8 mouse cellular contexts compared by ENCODE assay signal in genomic region chr3:146499431-146500002, GRCm38 (mm10). TPM values are rescaled to one million over a fixed set of nuclear protein-coding genes. Genes with fewer than 3 reads are reported as not detected.
DNase-seq lines count a peak whose midpoint lies in the region; ATAC-seq lines count a peak whose summit lies in the region.

Spata1 (minus strand) TSS chr3:146499753.
Gng5 (plus strand) TSS chr3:146499807.

- peak within 1 kb of the TSS; percentile 85 for H3K27ac ChIP-seq in hindbrain, embryonic 11.5 days (ENCODE audit: low read depth, low read length)

- peak; percentile 92 for ATAC-seq in hindbrain, embryonic 11.5 days (ENCODE audit: low FRiP score)

- peak within 1 kb of the TSS; percentile 93 for H3K9ac ChIP-seq in hindbrain, embryonic 11.5 days (ENCODE audit: low read depth, low read length)

- peak within 1 kb of the TSS; percentile 85 for H3K4me3 ChIP-seq in hindbrain, embryonic 11.5 days (ENCODE audit: low read depth, low read length)

- no peaks in the 10 kb centered on the region for H3K9me3 ChIP-seq in hindbrain, embryonic 11.5 days (ENCODE audit: control insufficient read depth, low read length)

- H3K4me1 ChIP-seq in hindbrain, embryonic 11.5 days (replicated peaks; ENCODE audit: control insufficient read depth, insufficient read depth, low read length) = no peaks in the 10 kb centered on the region

- H3K4me2 ChIP-seq in hindbrain, embryonic 11.5 days (replicated peaks; ENCODE audit: low read depth, low read length) = peak within 1 kb of the TSS; percentile 46

- 0% methylated on average over 40 of the region's 88 CpGs for WGBS in hindbrain, embryonic 11.5 days

- H3K36me3 ChIP-seq in hindbrain, embryonic 11.5 days (ENCODE audit: control insufficient read depth, insufficient read depth, low read length) = 0 out of 2 replicates have a peak, but pooled peaks cover 2% of the 10 kb centered on the region

- H3K27me3 ChIP-seq in hindbrain, embryonic 11.5 days (ENCODE audit: control insufficient read depth, insufficient read depth, low read length) = no peaks in the 10 kb centered on the region

- peak; percentile 96 for DNase-seq in Muller cell, postnatal 12 days (ENCODE audit: inconsistent ontology term)
- peak; percentile 26 for DNase-seq in cerebellum, adult 9-11 months
- DNase-seq in frontal cortex, postnatal 10 days (ENCODE audit: low spot score in 2 of 2) = peak; percentile 57 to 73
- peak; percentile 93 for DNase-seq in hindbrain, embryonic 11.5 days (ENCODE audit: low spot score)
- DNase-seq in layer of hippocampus, postnatal 14 days (ENCODE audit: low spot score in 2 of 2) = peak; percentile 52 to 71
- DNase-seq in lung, postnatal 14 days = peak; percentile 93
- peak; percentile 82 for DNase-seq in ovary, postnatal 14 days (ENCODE audit: low spot score)
- peak; percentile 95 for DNase-seq in thymus, postnatal 14 days

RNA-seq across cellular contexts. Expression of gene Spata1, which starts in this region (rescaled TPM):
- 6.9 and 7.4 TPM in 2 replicates for polyA plus RNA-seq in hindbrain, embryonic 11.5 days (2014; fragmentation: Nextera tagmentation; extraction: Ambion mirVana)
- 1 to 10 TPM; 2.1 to 3.0 TPM for total RNA-seq in layer of hippocampus, postnatal 14 days (2021)

RNA-seq across cellular contexts. Expression of gene Gng5, which starts in this region (rescaled TPM):
- polyA plus RNA-seq in hindbrain, embryonic 11.5 days (2014; fragmentation: Nextera tagmentation; extraction: Ambion mirVana) = 1,010 and 1,042 TPM in 2 replicates
- total RNA-seq in layer of hippocampus, postnatal 14 days (2021) = 10 to 100 TPM; 49.4 to 60.7 TPM

Comparison
In these comparisons a context has a peak if more than half of its experiments do, and no peak if none do; other contexts are left out.
1. Peak in every context shown above with its lines: DNase-seq, ATAC-seq, H3K4me3 ChIP-seq and H3K27ac ChIP-seq.
2. DNase-seq: peak in every context shown above with its lines; median percentile 96 in Muller cell, postnatal 12 days; 95 in thymus, postnatal 14 days; 93 in hindbrain, embryonic 11.5 days; 93 in lung, postnatal 14 days; 82 in ovary, postnatal 14 days; 65 in frontal cortex, postnatal 10 days; 62 in layer of hippocampus, postnatal 14 days; 26 in cerebellum, adult 9-11 months.